Mouse (Mus musculus): Measurements from ENCODE around the gene Tas2r108. TPM values are rescaled to one million over a fixed set of nuclear protein-coding genes. Genes with fewer than 3 reads are reported as not detected.

Tas2r108 gene
- not detected in 2 replicates for polyA plus RNA-seq (2015; fragmentation: Nextera tagmentation; extraction: Ambion mirVana)

DNA sequence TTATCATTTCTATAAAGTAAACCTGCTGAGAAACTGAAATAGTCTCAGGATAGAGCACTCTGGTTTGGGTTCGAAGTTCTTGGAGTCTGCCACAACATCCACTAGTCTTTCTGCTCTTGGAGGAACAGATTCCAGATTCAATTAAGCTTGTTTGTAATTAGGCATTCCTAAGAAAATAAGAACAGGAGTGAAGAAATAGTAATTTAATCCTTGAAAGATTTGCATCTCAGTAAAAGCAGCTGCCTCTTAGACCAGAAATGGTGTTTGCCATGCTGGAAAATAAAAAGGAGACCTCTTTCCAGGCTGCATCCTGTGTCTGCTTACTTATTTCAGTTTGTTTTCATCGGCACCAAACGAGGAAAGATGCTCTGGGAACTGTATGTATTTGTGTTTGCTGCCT lies at the start of gene Tas2r108:
Gene Tas2r108, plus strand, starts transcription at position 301 of the 400 bp plus-strand sequence.
- Histone ChIP-seq H3K4me3 (ENCODE audit: low read depth, low read length) (no peak within 1 kb of the TSS), H3K9ac (ENCODE audit: low read depth, low read length) (no peak within 1 kb of the TSS), H3K27ac (ENCODE audit: low read depth, low read length) (no peak within 1 kb of the TSS), H3K27me3 (replicated peaks; ENCODE audit: control insufficient read depth, insufficient read depth, low read length) (no peaks in the 10 kb centered on the region), H3K4me2 (replicated peaks; ENCODE audit: low read depth) (no peak within 1 kb of the TSS), H3K36me3 (ENCODE audit: control insufficient read depth, insufficient read depth) (no peaks in the 10 kb centered on the region), H3K9me3 (ENCODE audit: control insufficient read depth) (no peaks in the 10 kb centered on the region), H3K4me1 (replicated peaks; ENCODE audit: control insufficient read depth, insufficient read depth, low read length) (no peaks in the 10 kb centered on the region)
- 83% methylated on average over 3 of the region's 3 CpGs for WGBS
- no peak for TF ChIP-seq CTCF (IDR thresholded peaks at IDR 0.05; ENCODE audit: low read depth)
- ATAC-seq: no peak

GRCm38 (mm10) chr6:40448626-40449025 lies 44.7 kb upstream of the Tas2r108 start:
- ATAC-seq: no peak
- H3K27ac ChIP-seq (ENCODE audit: low read depth, low read length): no peak overlapping the region
- H3K9ac ChIP-seq (ENCODE audit: low read depth, low read length): no peak overlapping the region
- H3K36me3 ChIP-seq (ENCODE audit: control insufficient read depth, insufficient read depth): no peaks in the 10 kb centered on the region
- 0 out of 2 replicates have a peak, but pooled peaks cover under 1% of the 10 kb centered on the region for H3K27me3 ChIP-seq (replicated peaks; ENCODE audit: control insufficient read depth, insufficient read depth, low read length)
- H3K4me3 ChIP-seq (ENCODE audit: low read depth, low read length): no peak overlapping the region
- no peaks in the 10 kb centered on the region for H3K9me3 ChIP-seq (ENCODE audit: control insufficient read depth)
- no peak overlapping the region for H3K4me2 ChIP-seq (replicated peaks; ENCODE audit: low read depth)
- TF ChIP-seq CTCF (IDR thresholded peaks at IDR 0.05; ENCODE audit: low read depth): no peak
- H3K4me1 ChIP-seq (replicated peaks; ENCODE audit: control insufficient read depth, insufficient read depth, low read length): no peaks in the 10 kb centered on the region

- H3K9ac ChIP-seq (ENCODE audit: low read depth, low read length): no peak overlapping the region
- no peaks in the 10 kb centered on the region for H3K9me3 ChIP-seq (ENCODE audit: control insufficient read depth)
- no peak overlapping the region for H3K27ac ChIP-seq (ENCODE audit: low read depth, low read length)
- no peaks in the 10 kb centered on the region for H3K4me1 ChIP-seq (replicated peaks; ENCODE audit: control insufficient read depth, insufficient read depth, low read length)
- no peak overlapping the region for H3K4me2 ChIP-seq (replicated peaks; ENCODE audit: low read depth)
- 24% methylated on average over 7 of the region's 7 CpGs for WGBS
- H3K4me3 ChIP-seq (ENCODE audit: low read depth, low read length): no peak overlapping the region
- TF ChIP-seq CTCF (IDR thresholded peaks at IDR 0.05; ENCODE audit: low read depth): peak; percentile 68
- ATAC-seq: no peak
- no peaks in the 10 kb centered on the region for H3K27me3 ChIP-seq (replicated peaks; ENCODE audit: control insufficient read depth, insufficient read depth, low read length)
- no peaks in the 10 kb centered on the region for H3K36me3 ChIP-seq (ENCODE audit: control insufficient read depth, insufficient read depth)
These were observed 38.8 kb upstream of the Tas2r108 start for GRCm38 (mm10) chr6:40454436-40455041.

GRCm38 (mm10) chr6:40465710-40466109 lies 27.6 kb upstream of the Tas2r108 start:
- H3K4me3 ChIP-seq (ENCODE audit: low read depth, low read length): no peak overlapping the region
- WGBS: 51% methylated on average over 6 of the region's 6 CpGs
- ATAC-seq: no peak
- no peaks in the 10 kb centered on the region for H3K9me3 ChIP-seq (ENCODE audit: control insufficient read depth)
- peak; percentile 57 for TF ChIP-seq CTCF (IDR thresholded peaks at IDR 0.05; ENCODE audit: low read depth)
- H3K36me3 ChIP-seq (ENCODE audit: control insufficient read depth, insufficient read depth): no peaks in the 10 kb centered on the region
- H3K9ac ChIP-seq (ENCODE audit: low read depth, low read length): no peak overlapping the region
- H3K27me3 ChIP-seq (replicated peaks; ENCODE audit: control insufficient read depth, insufficient read depth, low read length): no peaks in the 10 kb centered on the region
- H3K4me2 ChIP-seq (replicated peaks; ENCODE audit: low read depth): no peak overlapping the region
- no peak overlapping the region for H3K27ac ChIP-seq (ENCODE audit: low read depth, low read length)
- H3K4me1 ChIP-seq (replicated peaks; ENCODE audit: control insufficient read depth, insufficient read depth, low read length): no peaks in the 10 kb centered on the region

DNA sequence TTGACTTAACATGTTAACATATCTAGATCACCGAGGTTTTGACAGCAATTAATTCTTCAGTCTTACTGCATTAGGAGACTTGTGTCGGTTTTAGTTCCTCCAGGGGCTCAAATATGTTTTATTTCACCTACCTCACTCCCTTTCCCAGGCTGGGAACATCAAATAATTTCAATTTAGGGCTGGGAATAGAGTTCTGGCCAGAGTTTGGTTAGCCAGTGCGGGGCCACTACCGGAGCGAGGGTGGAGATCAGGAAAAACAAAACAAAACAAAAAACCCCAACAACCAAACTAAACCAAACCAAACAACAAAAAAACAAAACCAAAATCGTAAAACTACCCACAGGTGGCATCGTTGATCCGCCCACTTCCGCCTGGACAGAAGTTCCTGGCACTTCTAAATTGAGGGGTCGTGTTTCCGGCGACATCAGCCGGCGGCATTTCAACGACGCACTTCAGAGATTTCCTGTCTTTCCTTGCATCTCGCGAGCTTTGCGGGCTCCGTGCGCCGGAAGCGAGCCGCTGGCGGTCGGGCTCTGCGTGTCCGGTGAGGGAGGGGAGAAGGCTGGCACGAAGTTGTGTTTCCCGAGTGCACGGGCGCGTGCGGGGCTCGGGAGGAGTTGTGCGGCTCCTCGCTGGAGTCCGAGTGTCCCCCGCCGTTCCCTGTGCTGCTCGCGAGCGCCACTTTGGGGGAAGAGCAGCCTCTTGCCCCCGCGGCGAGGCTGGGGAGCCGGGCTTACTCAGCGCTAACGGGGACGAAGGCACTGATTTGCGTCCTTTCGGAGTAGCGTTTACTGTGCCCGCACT lies 22.2 kb upstream of the Tas2r108 start, which contains the start of gene Ssbp1:
Gene Ssbp1, plus strand, starts transcription at position 437 of the 804 bp plus-strand sequence.
- Histone ChIP-seq H3K36me3 (ENCODE audit: control insufficient read depth, insufficient read depth) (peaks cover 27% of the 10 kb centered on the region), H3K4me1 (replicated peaks; ENCODE audit: control insufficient read depth, insufficient read depth, low read length) (no peaks in the 10 kb centered on the region; the same call in 1 of the 2 replicates), H3K4me3 (ENCODE audit: low read depth, low read length) (peak within 1 kb of the TSS; percentile 74), H3K9ac (ENCODE audit: low read depth, low read length) (peak within 1 kb of the TSS; percentile 81), H3K27ac (ENCODE audit: low read depth, low read length) (peak within 1 kb of the TSS; percentile 90), H3K27me3 (replicated peaks; ENCODE audit: control insufficient read depth, insufficient read depth, low read length) (no peaks in the 10 kb centered on the region), H3K4me2 (replicated peaks; ENCODE audit: low read depth) (peak within 1 kb of the TSS; percentile 77), H3K9me3 (ENCODE audit: control insufficient read depth) (no peaks in the 10 kb centered on the region)
- peak; percentile 49 for TF ChIP-seq CTCF (IDR thresholded peaks at IDR 0.05; ENCODE audit: low read depth)
- WGBS: under 1% methylated on average over 54 of the region's 54 CpGs
- ATAC-seq: peak; percentile 97

- no peaks in the 10 kb centered on the region for H3K27me3 ChIP-seq (replicated peaks; ENCODE audit: control insufficient read depth, insufficient read depth, low read length)
- H3K9me3 ChIP-seq (ENCODE audit: control insufficient read depth): no peaks in the 10 kb centered on the region
- ATAC-seq: no peak
- H3K36me3 ChIP-seq (ENCODE audit: control insufficient read depth, insufficient read depth): peaks cover 31% of the 10 kb centered on the region
- TF ChIP-seq CTCF (IDR thresholded peaks at IDR 0.05; ENCODE audit: low read depth): no peak
- peak overlapping the region; percentile 77 for H3K4me2 ChIP-seq (replicated peaks; ENCODE audit: low read depth)
- peak overlapping the region; percentile 81 for H3K9ac ChIP-seq (ENCODE audit: low read depth, low read length)
- peak overlapping the region; percentile 90 for H3K27ac ChIP-seq (ENCODE audit: low read depth, low read length)
- H3K4me3 ChIP-seq (ENCODE audit: low read depth, low read length): peak overlapping the region; percentile 74
- under 1% methylated on average over 7 of the region's 7 CpGs for WGBS
- H3K4me1 ChIP-seq (replicated peaks; ENCODE audit: control insufficient read depth, insufficient read depth, low read length): no peaks in the 10 kb centered on the region; the same call in 1 of the 2 replicates
These were observed 21.7 kb upstream of the Tas2r108 start for GRCm38 (mm10) chr6:40471720-40472010.
